Mouse (Mus musculus) natural killer cell, adult 2 months (primary cell): ENCODE measurements around the gene Pgd.
"Not testable (repeated sequence)": the region's sequence is repeated elsewhere in the genome, so short reads cannot be mapped to it uniquely, and the experiment has no call there.

Experiments used
- DNase-seq, 2 experiments: peaks; one replicate each; pipeline ENCODE4 v3.0.0; 2022; ENCODE audit warnings: low spot score in 2 of 2

The Pgd gene

GRCm38 (mm10) chr4:149131789-149132565, 34.6 kb downstream of the Pgd start:
- peak in 1 of 2 experiments; percentile 65 for DNase-seq

- peak in 1 of 2 experiments; percentile 30 for DNase-seq
Observed at GRCm38 (mm10) chr4:149131021-149131752, 35.4 kb downstream of the Pgd start.

GRCm38 (mm10) chr4:149128467-149128866, 38.1 kb downstream of the Pgd start:
- no peak for DNase-seq

GRCm38 (mm10) chr4:149126663-149127062, 39.9 kb downstream of the Pgd start, which contains the start of gene Cort:
Cort (minus strand) TSS chr4:149126763.
- DNase-seq = no peak

GRCm38 (mm10) chr4:149126115-149126509, 40.5 kb downstream of the Pgd start:
- no peak for DNase-seq

- no peak for DNase-seq
Observed at GRCm38 (mm10) chr4:149125341-149126114, 41.0 kb downstream of the Pgd start.

- no peak for DNase-seq
Observed at GRCm38 (mm10) chr4:149123432-149123831, 43.1 kb downstream of the Pgd start.

GRCm38 (mm10) chr4:149119978-149120562, 46.5 kb downstream of the Pgd start:
- DNase-seq = not testable (repeated sequence)

- DNase-seq = peak; percentile 78 to 84
Observed at GRCm38 (mm10) chr4:149103875-149104561, 62.6 kb downstream of the Pgd start, which contains the start of gene Dffa. Dffa (plus strand) TSS chr4:149104146.

GRCm38 (mm10) chr4:149101456-149101855, 65.1 kb downstream of the Pgd start:
- DNase-seq = no peak

GRCm38 (mm10) chr4:149100449-149100848, 66.1 kb downstream of the Pgd start:
- DNase-seq = not testable (repeated sequence)
